Mouse (Mus musculus) large intestine, adult 2 months (tissue): Measurements from ENCODE around the gene Plrg1. TPM values are rescaled to one million over a fixed set of nuclear protein-coding genes. Genes with fewer than 3 reads are reported as not detected.

ENCODE experiments used
- DNase-seq: peaks from one replicate; pipeline ENCODE4 v3.0.0-alpha.2; 2012; ENCODE audit warnings: low read depth, low spot score
- WGBS: fragments of 180-500 bp; shearing (Covaris S2); methylation state at CpG from one replicate; pipeline ENCODE4 v1.1.7; 2018; 5-methylcytosine and 5-hydroxymethylcytosine counted together
- polyA plus RNA-seq: library from polyadenylated mRNA; depleted of rRNA; stranded (reverse); fragments of >200 nt; gene quantifications from 2 replicates; pipeline ENCODE4 v1.2.3, GENCODE M21; 2012

The Plrg1 gene
- polyA plus RNA-seq, 1 experiment, result 33.4 TPM

- WGBS, result 55% methylated on average over 8 of the region's 8 CpGs
- DNase-seq, result no peak
Measured at GRCm38 (mm10) chr3:83049680-83050079, 5.6 kb upstream of the Plrg1 start, which contains the start of gene Fgb. Gene Fgb, minus strand, starts transcription at chr3:83049863.

GRCm38 (mm10) chr3:83050661-83051060 is 4.7 kb upstream of the Plrg1 start:
- WGBS, result 51% methylated on average over 5 of the region's 5 CpGs
- DNase-seq, result no peak

- 59% methylated on average over 5 of the region's 5 CpGs for WGBS
- DNase-seq, result no peak
Measured at GRCm38 (mm10) chr3:83052102-83052501, 3.2 kb upstream of the Plrg1 start.

GRCm38 (mm10) chr3:83053126-83053525 is 2.2 kb upstream of the Plrg1 start:
- WGBS, result 90% methylated on average over 7 of the region's 7 CpGs
- no peak for DNase-seq

GRCm38 (mm10) chr3:83053758-83054157 is 1.6 kb upstream of the Plrg1 start:
- peak; percentile 38 for DNase-seq
- 18% methylated on average over 10 of the region's 10 CpGs for whole genome bisulfite sequencing

- DNase-seq, result no peak
- WGBS, result 17% methylated on average over 13 of the region's 13 CpGs
Measured at GRCm38 (mm10) chr3:83054759-83055158, 563 bp upstream of the Plrg1 start.

- 92% methylated on average over 2 of the region's 2 CpGs for WGBS
- DNase-seq, result no peak
Measured at GRCm38 (mm10) chr3:83057046-83057445, 1.7 kb downstream of the Plrg1 start.

GRCm38 (mm10) chr3:83067920-83068319 is 12.6 kb downstream of the Plrg1 start:
- 80% methylated on average over 9 of the region's 9 CpGs for WGBS
- no peak for DNase-seq

GRCm38 (mm10) chr3:83068869-83069268 is 13.5 kb downstream of the Plrg1 start:
- DNase-seq, result no peak
- 93% methylated on average over 13 of the region's 13 CpGs for WGBS

GRCm38 (mm10) chr3:83070231-83070630 is 14.9 kb downstream of the Plrg1 start:
- DNase-seq, result no peak
- 90% methylated on average over 4 of the region's 4 CpGs for WGBS

- WGBS, result 17% methylated on average over 3 of the region's 3 CpGs
Measured at GRCm38 (mm10) chr3:83076563-83076962, 21.2 kb downstream of the Plrg1 start.

GRCm38 (mm10) chr3:83080567-83081055 is 25.3 kb downstream of the Plrg1 start:
- DNase-seq, result peak; percentile 40
- 0% methylated on average over 11 of the region's 11 CpGs for WGBS

More at GRCm38 (mm10) chr3:83076563-83076962, 21.2 kb downstream of the Plrg1 start:
- DNase-seq, result no peak

- no peak for DNase-seq
- 85% methylated on average over 6 of the region's 6 CpGs for WGBS
Measured at GRCm38 (mm10) chr3:83097586-83097985, 42.3 kb downstream of the Plrg1 start.

GRCm38 (mm10) chr3:83098546-83099034 is 43.3 kb downstream of the Plrg1 start:
- no peak for DNase-seq
- 7% methylated on average over 14 of the region's 14 CpGs for WGBS

GRCm38 (mm10) chr3:83099139-83099538 is 43.8 kb downstream of the Plrg1 start:
- no peak for DNase-seq
- WGBS, result 87% methylated on average over 1 of the region's 1 CpGs

GRCm38 (mm10) chr3:83099651-83100050 is 44.3 kb downstream of the Plrg1 start:
- DNase-seq, result no peak
- 82% methylated on average over 6 of the region's 6 CpGs for WGBS

- 84% methylated on average over 6 of the region's 6 CpGs for whole genome bisulfite sequencing
- DNase-seq, result no peak
Measured at GRCm38 (mm10) chr3:83102286-83102685, 47.0 kb downstream of the Plrg1 start.

GRCm38 (mm10) chr3:83110163-83110562 is 54.8 kb downstream of the Plrg1 start:
- DNase-seq, result peak; percentile 1
- WGBS, result 37% methylated on average over 4 of the region's 4 CpGs

- whole genome bisulfite sequencing, result 65% methylated on average over 7 of the region's 7 CpGs
- no peak for DNase-seq
Measured at GRCm38 (mm10) chr3:83111485-83112261, 56.4 kb downstream of the Plrg1 start.

GRCm38 (mm10) chr3:83112869-83113268 is 57.5 kb downstream of the Plrg1 start:
- no peak for DNase-seq
- WGBS, result 23% methylated on average over 3 of the region's 3 CpGs

GRCm38 (mm10) chr3:83114946-83115345 is 59.6 kb downstream of the Plrg1 start:
- no peak for DNase-seq
- WGBS, result 60% methylated on average over 1 of the region's 1 CpGs
